Mouse (Mus musculus) A20 (cell line): ENCODE results near the gene Smg5.
"Not testable (repeated sequence)": the region's sequence is repeated elsewhere in the genome, so short reads cannot be mapped to it uniquely, and the experiment has no call there.

Experiments
- DNase-seq: peaks from one replicate; pipeline ENCODE4 v3.0.0-alpha.2; 2011; ENCODE audit warnings: low read depth, low spot score

Gene Smg5

DNA sequence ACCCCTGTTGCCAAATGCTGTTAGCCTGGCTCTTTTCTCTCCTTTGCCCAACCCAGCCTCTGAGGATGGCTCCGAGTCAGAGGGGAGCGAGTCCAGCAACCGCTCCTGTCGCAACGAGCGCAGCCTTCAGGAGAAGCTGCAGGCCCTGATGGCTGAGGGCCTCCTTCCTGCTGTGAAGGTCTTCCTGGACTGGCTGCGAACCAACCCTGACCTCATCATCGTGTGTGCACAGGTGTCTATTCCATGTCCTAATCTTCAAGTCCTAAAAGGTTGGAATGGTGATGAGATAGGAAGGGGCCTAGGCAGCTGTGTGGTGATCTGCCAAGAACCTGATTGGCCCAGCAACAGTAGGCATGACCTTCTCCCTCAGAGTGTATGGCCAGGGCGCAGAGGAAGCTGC lies 16.8 kb downstream of the Smg5 start:
- DNase-seq: no peak

DNA sequence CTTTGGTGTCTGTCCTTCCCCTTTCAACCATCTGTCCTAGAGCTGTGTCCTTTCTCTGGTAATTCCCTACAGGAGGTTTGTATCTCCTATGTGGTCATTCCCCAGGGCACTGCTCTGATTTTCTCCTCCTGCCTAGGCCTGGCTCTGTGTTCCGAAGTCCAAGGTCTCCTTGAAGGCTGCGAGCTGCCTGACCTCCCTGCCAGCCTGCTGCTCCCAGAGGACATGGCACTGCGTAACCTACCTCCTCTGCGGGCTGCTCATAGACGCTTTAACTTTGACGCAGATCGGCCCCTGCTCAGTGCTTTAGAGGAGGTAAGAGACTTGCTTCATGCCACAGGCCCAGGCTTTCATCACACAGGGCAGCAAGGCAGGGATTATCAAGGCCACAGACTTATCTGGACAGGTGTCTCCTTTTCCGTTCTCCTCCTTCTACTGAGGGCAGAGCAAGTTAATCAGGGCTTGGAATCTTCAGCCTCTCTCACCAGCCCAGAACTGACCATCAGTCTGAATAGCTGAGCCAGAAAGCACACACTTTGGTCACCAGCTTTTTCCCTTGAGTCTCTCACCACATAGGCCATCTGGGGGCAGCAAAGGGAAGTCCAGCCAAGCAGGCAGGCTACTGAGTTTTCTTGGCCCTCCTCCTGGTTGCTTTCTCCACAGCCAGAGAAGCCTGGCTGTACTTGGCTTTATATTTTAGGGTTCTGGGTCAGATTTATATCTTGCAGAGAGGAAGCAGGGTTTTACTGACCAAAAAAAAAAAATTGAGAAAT lies 18.5 kb downstream of the Smg5 start:
- DNase-seq: no peak

DNA sequence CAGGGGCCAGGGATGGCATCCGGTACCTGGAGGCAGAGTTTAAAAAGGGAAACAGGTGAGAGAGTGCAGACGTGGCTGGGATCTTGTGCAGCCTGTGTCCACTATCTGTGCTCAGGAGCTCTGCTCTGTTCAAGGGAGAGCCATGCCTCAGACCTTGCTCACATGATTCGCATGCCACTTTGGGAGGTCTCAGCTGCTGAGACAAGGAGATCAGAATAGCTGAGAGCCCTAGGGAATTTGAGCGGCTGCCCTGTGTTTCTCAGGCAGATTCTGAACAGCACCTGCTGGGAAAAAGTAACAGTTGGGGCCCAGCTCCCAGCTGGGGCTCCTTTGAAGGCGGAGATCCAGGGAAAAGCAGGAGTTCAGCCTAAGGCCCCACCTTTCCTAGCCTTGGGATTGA lies 23.5 kb downstream of the Smg5 start:
- DNase-seq: no peak

DNA sequence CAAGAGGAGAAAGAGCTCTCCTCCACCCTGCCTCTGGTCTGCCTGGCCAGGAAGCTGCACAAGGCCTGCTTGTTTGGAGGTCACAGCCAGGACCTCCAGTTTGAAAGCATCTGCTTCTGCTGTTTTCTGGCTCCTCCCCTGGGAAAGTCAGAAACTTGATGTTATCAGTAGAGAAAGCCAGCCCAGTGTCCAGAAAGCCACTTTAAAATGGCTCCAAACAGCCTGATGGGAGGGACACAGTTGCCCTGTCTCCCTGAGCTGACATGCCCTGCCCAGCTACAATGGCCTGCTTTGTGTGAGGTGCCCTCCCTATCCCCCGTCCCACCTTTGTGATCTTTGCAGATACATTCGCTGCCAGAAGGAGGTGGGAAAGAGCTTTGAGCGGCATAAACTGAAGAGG lies 23.9 kb downstream of the Smg5 start:
- no peak for DNase-seq

DNA sequence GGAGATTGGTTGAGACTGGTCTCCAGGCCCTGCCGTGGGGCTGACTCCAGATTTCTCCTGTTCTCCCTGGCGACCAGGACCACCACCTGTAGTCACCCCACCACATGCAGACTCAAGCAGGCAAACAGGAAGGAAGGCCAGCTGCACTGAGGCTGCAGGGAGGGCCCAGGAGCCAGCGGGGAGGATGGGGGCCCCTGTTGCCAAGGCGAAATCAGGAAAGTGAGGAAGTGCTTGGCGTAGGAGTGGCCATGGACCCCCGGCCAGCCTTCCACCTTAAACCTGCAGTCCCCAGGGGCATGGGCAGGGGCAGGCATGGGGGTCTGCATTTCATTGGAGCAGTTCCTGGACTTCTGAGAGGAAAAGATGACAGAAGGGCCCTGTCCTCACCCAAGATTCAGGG lies 25.0 kb downstream of the Smg5 start:
- no peak for DNase-seq

DNA sequence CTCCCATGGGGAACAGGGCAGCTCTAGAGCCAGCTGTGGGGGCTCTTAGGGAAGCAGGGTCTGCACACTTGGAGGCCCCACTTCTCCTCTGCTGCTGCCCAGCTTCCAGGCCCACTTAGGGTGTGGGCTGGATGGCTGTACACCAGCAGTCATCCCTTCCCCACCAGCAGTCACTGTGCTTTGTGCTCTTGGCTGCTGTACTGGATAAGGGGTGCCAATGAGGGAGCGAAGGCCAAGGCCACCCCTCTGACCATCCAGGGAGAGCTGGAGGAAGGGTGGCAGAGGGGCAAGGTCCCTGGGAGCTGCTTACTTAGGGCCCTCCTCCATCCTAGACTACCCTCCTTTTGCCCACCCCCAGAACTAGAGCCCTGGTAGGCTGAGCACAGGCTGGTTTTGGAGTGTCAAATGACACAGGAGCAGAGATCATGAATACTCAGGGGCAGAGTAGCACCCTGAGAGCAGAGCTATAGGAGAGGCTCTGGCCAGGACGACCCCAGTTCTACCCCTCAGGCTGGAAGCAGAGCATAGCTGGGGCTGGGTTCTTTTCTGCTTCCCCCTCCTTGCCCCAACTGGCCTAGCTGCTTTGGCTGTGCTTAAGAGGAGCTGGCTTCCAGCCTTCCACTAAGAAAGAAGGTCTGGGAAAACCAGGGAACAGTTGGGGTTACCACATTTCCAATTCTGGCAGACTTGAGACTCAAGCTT lies 25.7 kb downstream of the Smg5 start:
- DNase-seq: no peak

DNA sequence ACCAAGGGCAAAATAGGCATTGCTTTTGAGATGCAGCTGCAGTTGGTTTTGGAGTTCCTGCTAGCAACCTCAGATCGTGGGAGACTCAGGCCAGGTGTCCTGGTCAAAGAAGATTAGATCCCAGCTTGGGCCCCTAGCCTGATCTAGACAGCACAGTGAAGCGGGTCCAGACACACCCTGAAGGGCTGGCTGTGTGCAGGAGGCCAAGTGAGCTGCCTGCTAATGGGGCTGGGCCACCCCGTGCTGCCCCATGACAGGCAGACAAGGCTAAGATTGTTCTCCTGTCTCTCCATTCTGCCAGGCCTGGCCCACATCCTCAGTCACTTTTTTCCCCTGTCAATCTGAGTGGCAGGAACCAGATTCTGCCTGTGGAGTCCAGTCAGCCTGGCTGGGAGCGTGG lies 27.6 kb downstream of the Smg5 start:
- no peak for DNase-seq

DNA sequence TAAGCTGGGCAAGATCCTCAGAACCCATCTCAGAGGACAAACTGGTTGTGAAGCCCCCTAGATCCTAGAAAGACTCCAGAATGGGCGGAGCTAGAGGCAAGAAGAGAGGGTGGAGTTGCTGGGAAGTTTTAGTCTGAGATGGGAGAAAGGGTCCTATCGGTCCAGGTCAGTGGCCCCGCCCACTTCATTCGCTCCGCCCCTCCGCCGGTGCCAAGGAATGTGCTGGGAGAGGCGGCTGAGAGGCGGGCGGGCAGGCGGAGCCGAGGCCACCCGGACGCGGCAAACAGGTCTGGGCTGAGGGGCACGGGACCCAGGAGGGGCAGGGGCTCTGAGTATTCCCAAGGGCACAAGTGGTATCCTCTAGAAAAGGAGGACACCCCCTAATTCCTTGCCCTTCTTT lies 28.3 kb downstream of the Smg5 start, which contains the start of gene Paqr6:
Gene Paqr6 (plus strand): TSS at position 248 of the 400 bp plus-strand sequence.
- no peak for DNase-seq

DNA sequence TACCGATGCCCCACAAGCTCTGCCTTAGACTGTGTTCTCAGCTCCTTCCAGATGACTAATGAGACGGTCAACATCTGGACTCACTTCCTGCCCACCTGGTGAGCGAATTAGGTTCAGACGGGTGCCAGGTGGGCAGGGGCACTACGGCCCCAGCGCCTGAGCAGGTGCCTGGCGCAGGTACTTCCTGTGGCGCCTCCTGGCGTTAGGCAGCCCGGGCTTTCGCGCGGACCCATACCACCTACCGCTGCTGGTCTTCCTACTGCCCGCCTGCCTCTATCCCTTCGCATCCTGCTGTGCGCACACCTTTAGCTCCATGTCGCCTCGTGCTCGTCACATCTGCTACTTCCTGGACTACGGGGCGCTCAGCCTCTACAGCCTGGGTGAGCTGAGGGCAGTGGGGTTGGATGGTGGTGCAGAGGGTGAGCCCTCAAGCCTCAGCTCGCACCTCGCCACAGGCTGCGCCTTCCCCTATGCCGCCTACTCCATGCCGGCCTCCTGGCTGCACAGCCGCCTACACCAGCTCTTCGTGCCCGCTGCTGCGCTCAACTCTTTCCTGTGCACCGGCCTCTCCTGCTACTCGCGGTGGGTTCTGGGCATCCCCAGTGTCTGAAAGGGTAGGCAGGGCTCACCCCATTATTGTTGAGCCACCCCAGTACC lies 29.8 kb downstream of the Smg5 start:
- DNase-seq: no peak

DNA sequence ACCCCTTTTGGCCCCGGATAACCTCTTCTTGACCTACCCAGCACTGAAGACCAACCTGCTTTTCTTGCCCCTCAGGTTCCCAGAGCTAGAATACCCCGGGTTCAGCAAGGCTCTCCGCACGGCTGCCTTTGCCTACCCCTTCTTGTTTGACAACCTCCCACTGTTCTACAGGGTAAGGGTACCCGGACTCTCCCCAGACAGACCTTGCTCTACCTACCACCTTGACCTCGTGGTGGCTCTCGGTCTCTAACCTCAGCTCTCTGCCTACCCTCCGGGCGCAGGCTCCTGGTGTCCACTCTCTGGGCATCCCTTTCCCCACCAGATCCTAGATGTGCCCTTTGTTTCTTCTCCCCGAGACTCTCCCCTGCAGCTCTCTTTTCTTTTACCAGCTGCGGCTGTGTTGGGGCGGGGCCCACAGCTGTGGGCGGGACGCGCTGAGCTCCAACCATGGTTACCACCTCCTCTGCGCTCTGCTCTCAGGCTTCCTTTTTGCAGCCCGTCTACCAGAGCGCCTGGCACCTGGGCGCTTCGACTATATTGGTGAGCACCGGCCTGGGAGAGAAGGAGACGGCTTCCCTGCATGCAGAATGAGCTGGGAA lies 30.9 kb downstream of the Smg5 start:
- DNase-seq: not testable (repeated sequence)

DNA sequence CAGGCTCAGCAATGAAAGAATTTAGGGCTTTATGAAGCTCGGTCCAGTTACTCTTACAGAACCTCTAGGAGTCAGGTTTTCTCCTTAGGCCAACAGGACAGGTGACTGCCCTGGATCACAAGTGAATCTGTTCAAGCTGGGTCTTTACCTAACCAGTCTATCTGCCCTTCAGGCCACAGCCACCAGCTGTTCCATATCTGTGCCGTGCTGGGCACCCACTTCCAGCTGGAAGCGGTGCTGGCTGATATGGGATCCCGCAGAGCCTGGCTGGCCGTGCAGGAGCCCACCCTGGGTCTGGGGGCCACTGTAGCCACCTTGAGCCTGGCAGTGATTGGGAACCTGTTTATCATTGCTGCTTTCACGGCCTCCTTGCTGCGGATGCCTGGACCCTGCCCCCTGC lies 31.5 kb downstream of the Smg5 start:
- DNase-seq: not testable (repeated sequence)

DNA sequence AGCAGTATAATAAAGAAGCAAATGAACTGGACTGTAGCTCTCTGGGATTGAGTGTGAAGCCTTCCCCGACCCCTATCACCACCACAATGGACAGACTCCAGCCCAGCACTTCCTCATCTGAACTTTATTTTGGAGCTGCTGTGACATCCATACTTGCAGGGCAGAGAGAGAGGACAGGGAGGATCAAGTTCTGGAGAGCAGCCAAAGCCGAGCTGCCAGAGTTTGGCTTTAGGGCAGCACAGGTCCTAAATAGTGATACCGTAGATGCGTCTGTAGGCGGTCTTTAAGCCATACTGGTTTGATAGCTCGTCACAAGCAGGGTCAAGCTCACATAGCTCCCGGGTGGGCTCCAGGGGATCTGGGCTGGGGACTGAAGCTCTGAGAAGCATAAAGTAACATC lies 32.5 kb downstream of the Smg5 start:
- DNase-seq: not testable (repeated sequence)

DNA sequence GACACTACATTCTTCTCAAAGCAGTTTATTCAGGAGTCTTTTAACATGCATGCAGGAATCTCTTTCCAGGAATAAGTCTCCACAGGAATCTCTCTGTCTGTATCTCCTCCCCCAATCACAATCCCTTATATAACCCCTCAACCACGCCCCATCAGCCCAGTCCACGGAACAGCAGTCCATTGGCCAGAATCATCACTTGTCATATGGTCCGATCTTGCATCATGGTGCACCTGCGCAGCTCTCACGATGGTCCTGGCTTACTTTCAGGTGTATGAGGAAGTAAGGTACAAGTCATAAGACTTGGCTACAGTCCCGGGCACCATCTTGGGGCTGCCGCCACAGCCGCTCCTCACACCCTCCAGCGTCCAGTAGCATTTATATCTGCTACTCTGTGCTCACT lies 36.6 kb downstream of the Smg5 start, which contains the start of gene Bglap3:
Gene Bglap3 (minus strand): TSS at position 101 of the 400 bp plus-strand sequence.
- DNase-seq: peak; percentile 17

DNA sequence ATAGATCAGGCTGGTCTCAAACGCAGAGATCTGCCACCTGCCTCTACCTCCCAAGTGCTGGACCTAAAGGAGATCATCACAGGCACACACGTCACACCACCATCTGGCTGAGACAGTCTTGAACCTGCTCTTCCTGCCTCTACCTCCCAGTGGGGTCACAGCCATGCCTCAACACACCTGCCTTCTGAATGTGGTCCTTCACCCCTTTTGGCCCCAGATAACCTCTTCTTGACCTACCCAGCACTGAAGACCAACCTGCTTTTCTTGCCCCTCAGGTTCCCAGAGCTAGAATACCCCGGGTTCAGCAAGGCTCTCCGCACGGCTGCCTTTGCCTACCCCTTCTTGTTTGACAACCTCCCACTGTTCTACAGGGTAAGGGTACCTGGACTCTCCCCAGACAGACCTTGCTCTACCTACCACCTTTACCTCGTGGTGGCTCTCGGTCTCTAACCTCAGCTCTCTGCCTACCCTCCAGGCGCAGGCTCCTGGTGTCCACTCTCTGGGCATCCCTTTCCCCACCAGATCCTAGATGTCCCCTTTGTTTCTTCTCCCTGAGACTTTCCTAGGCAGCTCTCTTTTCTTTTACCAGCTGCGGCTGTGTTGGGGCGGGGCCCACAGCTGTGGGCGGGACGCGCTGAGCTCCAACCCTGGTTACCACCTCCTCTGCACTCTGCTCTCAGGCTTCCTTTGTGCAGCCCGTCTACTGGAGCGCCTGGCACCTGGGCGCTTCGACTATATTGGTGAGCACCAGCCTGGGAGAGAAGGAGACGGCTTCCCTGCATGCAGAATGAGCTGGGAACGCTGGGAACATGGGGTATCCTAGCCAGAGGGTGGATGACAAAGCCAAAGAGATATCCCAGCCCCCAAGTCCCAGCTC lies 39.9 kb downstream of the Smg5 start:
- DNase-seq: peak; percentile 68

DNA sequence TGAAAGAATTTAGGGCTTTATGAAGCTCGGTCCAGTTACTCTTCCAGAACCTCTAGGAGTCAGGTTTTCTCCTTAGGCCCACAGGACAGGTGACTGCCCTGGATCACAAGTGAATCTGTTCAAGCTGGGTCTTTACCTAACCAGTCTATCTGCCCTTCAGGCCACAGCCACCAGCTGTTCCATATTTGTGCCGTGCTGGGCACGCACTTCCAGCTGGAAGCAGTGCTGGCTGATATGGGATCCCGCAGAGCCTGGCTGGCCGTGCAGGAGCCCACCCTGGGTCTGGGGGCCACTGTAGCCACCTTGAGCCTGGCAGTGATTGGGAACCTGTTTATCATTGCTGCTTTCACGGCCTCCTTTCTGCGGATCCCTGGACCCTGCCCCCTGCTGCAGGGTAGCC lies 40.6 kb downstream of the Smg5 start:
- not testable (repeated sequence) for DNase-seq

DNA sequence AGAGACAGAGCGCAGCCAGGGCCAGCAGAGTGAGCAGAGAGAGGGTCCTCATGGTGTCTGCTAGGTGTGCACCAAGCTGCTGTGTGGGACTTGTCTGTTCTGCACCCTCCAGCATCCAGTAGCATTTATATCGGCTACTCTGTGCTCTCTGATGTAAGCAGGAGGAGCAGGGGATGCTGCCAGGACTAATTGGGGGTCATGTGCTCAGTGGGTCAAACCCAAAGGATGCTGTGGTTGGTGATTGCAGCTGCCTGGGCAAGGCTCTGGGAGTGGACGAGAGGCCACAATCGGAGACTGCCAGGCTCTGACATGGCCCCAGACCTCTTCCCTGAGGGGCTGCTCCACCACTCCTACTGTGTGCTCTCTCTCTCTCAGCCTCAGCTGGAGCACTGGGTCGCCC lies 42.5 kb downstream of the Smg5 start, which contains the start of gene Bglap2:
Gene Bglap2 (minus strand): TSS at position 101 of the 400 bp plus-strand sequence.
- not testable (repeated sequence) for DNase-seq

DNA sequence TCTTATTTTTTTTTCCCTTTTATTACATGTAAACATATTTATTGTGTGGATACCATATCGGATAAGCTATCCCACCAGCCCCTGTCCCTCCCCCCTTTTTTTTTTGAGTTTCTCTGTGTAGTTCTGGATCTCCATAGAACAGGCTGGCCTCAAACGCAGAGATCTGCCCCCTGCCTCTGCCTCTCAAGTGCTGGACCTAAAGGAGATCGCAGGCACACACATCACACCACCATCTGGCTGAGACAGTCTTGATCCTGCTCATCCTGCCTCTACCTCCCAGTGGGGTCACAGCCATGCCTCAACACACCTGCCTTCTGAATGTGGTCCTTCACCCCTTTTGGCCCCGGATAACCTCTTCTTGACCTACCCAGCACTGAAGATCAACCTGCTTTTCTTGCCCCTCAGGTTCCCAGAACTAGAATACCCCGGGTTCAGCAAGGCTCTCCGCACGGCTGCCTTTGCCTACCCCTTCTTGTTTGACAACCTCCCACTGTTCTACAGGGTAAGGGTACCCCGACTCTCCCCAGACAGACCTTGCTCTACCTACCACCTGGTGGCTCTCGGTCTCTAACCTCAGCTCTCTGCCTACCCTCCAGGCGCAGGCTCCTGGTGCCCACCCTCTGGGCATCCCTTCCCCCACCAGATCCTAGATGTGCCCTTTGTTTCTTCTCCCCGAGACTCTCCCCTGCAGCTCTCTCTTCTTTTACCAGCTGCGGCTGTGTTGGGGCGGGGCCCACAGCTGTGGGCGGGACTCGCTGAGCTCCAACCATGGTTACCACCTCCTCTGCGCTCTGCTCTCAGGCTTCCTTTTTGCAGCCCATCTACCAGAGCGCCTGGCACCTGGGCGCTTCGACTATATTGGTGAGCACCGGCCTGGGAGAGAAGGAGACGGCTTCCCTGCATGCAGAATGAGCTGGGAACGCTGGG lies 45.6 kb downstream of the Smg5 start:
- peak; percentile 86 for DNase-seq

DNA sequence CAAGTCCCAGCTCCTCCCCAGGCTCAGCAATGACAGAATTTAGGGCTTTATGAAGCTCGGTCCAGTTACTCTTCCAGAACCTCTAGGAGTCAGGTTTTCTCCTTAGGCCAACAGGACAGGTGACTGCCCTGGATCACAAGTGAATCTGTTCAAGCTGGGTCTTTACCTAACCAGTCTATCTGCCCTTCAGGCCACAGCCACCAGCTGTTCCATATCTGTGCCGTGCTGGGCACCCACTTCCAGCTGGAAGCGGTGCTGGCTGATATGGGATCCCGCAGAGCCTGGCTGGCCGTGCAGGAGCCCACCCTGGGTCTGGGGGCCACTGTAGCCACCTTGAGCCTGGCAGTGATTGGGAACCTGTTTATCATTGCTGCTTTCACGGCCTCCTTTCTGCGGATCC lies 46.3 kb downstream of the Smg5 start:
- not testable (repeated sequence) for DNase-seq

DNA sequence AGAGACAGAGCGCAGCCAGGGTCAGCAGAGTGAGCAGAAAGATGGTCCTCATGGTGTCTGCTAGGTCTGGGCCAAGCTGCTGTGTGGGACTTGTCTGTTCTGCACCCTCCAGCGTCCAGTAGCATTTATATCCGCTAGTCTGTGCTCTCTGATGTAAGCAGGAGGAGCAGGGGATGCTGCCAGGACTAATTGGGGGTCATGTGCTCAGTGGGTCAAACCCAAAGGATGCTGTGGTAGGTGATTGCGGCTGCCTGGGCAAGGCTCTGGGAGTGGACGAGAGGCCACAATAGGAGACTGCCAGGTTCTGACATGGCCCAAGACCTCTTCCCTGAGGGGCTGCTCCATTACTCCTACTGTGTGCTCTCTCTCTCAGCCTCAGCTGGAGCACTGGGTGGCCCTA lies 48.3 kb downstream of the Smg5 start, which contains the start of gene Bglap:
Gene Bglap (minus strand): TSS at position 101 of the 400 bp plus-strand sequence.
- DNase-seq: no peak
